Mouse (Mus musculus): ENCODE results near the gene Kcnab2. TPM values are rescaled to one million over a fixed set of nuclear protein-coding genes. Genes with fewer than 3 reads are reported as not detected.

Kcnab2 gene
- polyA plus RNA-seq, 1 experiment, result 14.6 TPM

DNA sequence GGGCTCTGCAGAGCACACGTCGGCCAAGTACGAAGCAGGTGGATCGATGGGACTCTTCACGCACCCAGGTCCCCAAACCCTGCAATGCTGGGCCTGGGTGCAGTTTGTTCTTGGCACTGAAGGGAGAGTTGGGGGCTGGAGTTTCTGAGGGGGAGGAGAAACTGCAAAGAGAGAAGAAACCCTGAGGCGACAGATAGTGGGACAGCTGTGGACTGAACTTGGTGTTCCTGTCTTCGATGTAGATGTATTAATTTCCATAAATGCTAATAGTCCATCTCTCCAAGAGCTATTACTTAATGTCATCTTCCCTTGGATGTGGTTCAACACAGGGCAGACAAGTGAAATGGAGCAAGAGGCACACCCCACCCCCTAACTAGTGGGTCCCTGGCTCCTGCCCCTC lies 1.7 kb downstream of the Kcnab2 start:
- Histone ChIP-seq H3K4me2 (ENCODE audit: low read depth) (no peak overlapping the region), H3K27me3 (ENCODE audit: control insufficient read depth, insufficient read depth, insufficient read length) (no peaks in the 10 kb centered on the region), H3K4me3 (no peak overlapping the region), H3ac (ENCODE audit: control insufficient read depth, insufficient read length) (no peak overlapping the region), H3K79me2 (ENCODE audit: control insufficient read depth, insufficient read depth) (no peaks in the 10 kb centered on the region), H3K36me3 (ENCODE audit: control insufficient read depth, insufficient read depth) (no peaks in the 10 kb centered on the region)
- no peak for TF ChIP-seq USF1 (IDR thresholded peaks at IDR 0.05; ENCODE audit: low read depth)
- no peak for TF ChIP-seq POLR2AphosphoS2 (IDR thresholded peaks at IDR 0.05; ENCODE audit: insufficient read length, low read depth)
- no peak for TF ChIP-seq MAX (IDR thresholded peaks at IDR 0.05; ENCODE audit: low read depth)
- no peak for TF ChIP-seq POLR2A (IDR thresholded peaks at IDR 0.05; ENCODE audit: insufficient read length, low read depth)
- TF ChIP-seq MYOG (IDR thresholded peaks at IDR 0.05; ENCODE audit: control insufficient read depth in 1 of 3, insufficient read depth in 1 of 3, insufficient read length in 2 of 3, low read depth in 2 of 3), result no peak
- TF ChIP-seq TCF12 (IDR thresholded peaks at IDR 0.05; ENCODE audit: insufficient read depth, poor library complexity, severe bottlenecking), result no peak
- no peak for TF ChIP-seq SRF (IDR thresholded peaks at IDR 0.05; ENCODE audit: control insufficient read depth, insufficient read length, low read depth)
- TF ChIP-seq MYOD1 (IDR thresholded peaks at IDR 0.05; ENCODE audit: control insufficient read depth in 1 of 3, insufficient read length in 2 of 3, low read depth in 2 of 3), result no peak
- TF ChIP-seq E2F4 (IDR thresholded peaks at IDR 0.05; ENCODE audit: insufficient read depth), result no peak
- TF ChIP-seq REST (IDR thresholded peaks at IDR 0.05; ENCODE audit: insufficient read depth, insufficient read length), result no peak
- TF ChIP-seq CEBPB (IDR thresholded peaks at IDR 0.05; ENCODE audit: insufficient read depth, poor library complexity, severe bottlenecking), result no peak
- TF ChIP-seq TCF3 (IDR thresholded peaks at IDR 0.05; ENCODE audit: insufficient read length, low read depth), result no peak

DNA sequence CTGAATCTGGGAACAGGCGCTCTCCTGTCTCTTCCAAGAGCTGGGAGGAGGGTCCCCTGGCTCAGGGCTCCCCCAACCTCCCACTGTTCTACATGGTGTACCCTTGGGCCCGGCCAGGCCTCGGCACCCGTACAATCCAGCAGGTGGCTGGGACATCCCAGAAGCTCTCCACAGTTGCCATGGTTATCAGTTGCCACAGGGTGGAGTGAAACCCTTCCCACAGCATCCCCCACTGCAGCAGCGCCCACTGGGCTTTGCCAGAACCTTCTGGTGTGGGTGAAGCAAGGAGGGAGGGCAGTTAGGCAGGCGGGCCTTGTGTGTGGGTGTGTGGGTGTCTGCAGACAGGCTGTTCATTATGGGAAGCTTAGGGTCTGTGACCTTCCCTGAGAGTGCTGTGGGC lies 9.7 kb downstream of the Kcnab2 start:
- Histone ChIP-seq H3K4me2 (ENCODE audit: low read depth) (no peak overlapping the region), H3K36me3 (ENCODE audit: control insufficient read depth, insufficient read depth) (no peaks in the 10 kb centered on the region), H3K4me3 (no peak overlapping the region), H3K27me3 (ENCODE audit: control insufficient read depth, insufficient read depth, insufficient read length) (no peaks in the 10 kb centered on the region), H3ac (ENCODE audit: control insufficient read depth, insufficient read length) (no peak overlapping the region), H3K79me2 (ENCODE audit: control insufficient read depth, insufficient read depth) (no peaks in the 10 kb centered on the region)
- TF ChIP-seq REST (IDR thresholded peaks at IDR 0.05; ENCODE audit: insufficient read depth, insufficient read length) (no peak), USF1 (IDR thresholded peaks at IDR 0.05; ENCODE audit: low read depth) (no peak), MAX (IDR thresholded peaks at IDR 0.05; ENCODE audit: low read depth) (no peak), E2F4 (IDR thresholded peaks at IDR 0.05; ENCODE audit: insufficient read depth) (no peak), MYOD1 (IDR thresholded peaks at IDR 0.05; ENCODE audit: control insufficient read depth in 1 of 3, insufficient read length in 2 of 3, low read depth in 2 of 3) (no peak), TCF3 (IDR thresholded peaks at IDR 0.05; ENCODE audit: insufficient read length, low read depth) (no peak), POLR2AphosphoS2 (IDR thresholded peaks at IDR 0.05; ENCODE audit: insufficient read length, low read depth) (no peak), MYOG (IDR thresholded peaks at IDR 0.05; ENCODE audit: control insufficient read depth in 1 of 3, insufficient read depth in 1 of 3, insufficient read length in 2 of 3, low read depth in 2 of 3) (no peak), TCF12 (IDR thresholded peaks at IDR 0.05; ENCODE audit: insufficient read depth, poor library complexity, severe bottlenecking) (no peak), POLR2A (IDR thresholded peaks at IDR 0.05; ENCODE audit: insufficient read length, low read depth) (no peak), CEBPB (IDR thresholded peaks at IDR 0.05; ENCODE audit: insufficient read depth, poor library complexity, severe bottlenecking) (no peak), SRF (IDR thresholded peaks at IDR 0.05; ENCODE audit: control insufficient read depth, insufficient read length, low read depth) (no peak)

DNA sequence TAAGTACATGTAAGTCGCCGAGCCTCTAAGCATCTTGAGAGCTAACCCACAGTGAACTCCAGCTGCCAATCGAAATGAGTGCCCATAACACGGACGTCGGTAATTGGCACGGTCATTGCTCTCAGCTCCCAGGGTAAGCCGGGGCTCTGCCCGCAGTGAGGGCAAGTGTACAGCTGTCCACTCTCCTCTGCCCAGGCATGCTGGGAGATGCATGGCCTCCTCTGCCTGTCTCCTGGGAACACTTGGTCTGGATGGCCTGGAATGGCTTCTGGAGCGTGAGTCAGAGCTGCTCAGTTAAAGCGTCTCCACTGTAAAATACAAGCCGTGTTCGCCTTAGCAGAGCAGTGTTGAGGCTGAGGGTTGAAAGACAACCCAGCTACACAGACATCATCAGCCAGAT lies 11.1 kb downstream of the Kcnab2 start:
- no peak overlapping the region for H3K4me3 ChIP-seq
- no peak overlapping the region for H3K4me2 ChIP-seq (ENCODE audit: low read depth)
- no peak overlapping the region for H3ac ChIP-seq (ENCODE audit: control insufficient read depth, insufficient read length)
- no peak for TF ChIP-seq TCF3 (IDR thresholded peaks at IDR 0.05; ENCODE audit: insufficient read length, low read depth)
- TF ChIP-seq USF1 (IDR thresholded peaks at IDR 0.05; ENCODE audit: low read depth), result no peak
- no peak for TF ChIP-seq SRF (IDR thresholded peaks at IDR 0.05; ENCODE audit: control insufficient read depth, insufficient read length, low read depth)
- TF ChIP-seq MYOD1 (IDR thresholded peaks at IDR 0.05; ENCODE audit: control insufficient read depth in 1 of 3, insufficient read length in 2 of 3, low read depth in 2 of 3), result peak in 1 of 3 experiments; percentile 9
- no peak for TF ChIP-seq CEBPB (IDR thresholded peaks at IDR 0.05; ENCODE audit: insufficient read depth, poor library complexity, severe bottlenecking)
- H3K79me2 ChIP-seq (ENCODE audit: control insufficient read depth, insufficient read depth), result no peaks in the 10 kb centered on the region
- H3K27me3 ChIP-seq (ENCODE audit: control insufficient read depth, insufficient read depth, insufficient read length), result no peaks in the 10 kb centered on the region
- H3K36me3 ChIP-seq (ENCODE audit: control insufficient read depth, insufficient read depth), result no peaks in the 10 kb centered on the region

- Histone ChIP-seq H3K27me3 (ENCODE audit: control insufficient read depth, insufficient read depth, insufficient read length) (no peaks in the 10 kb centered on the region), H3K79me2 (ENCODE audit: control insufficient read depth, insufficient read depth) (no peaks in the 10 kb centered on the region), H3K36me3 (ENCODE audit: control insufficient read depth, insufficient read depth) (no peaks in the 10 kb centered on the region), H3K4me3 (no peak overlapping the region), H3K4me2 (ENCODE audit: low read depth) (no peak overlapping the region), H3ac (ENCODE audit: control insufficient read depth, insufficient read length) (no peak overlapping the region)
- TF ChIP-seq POLR2A (IDR thresholded peaks at IDR 0.05; ENCODE audit: insufficient read length, low read depth), result no peak
- peak; percentile 50 for TF ChIP-seq USF1 (IDR thresholded peaks at IDR 0.05; ENCODE audit: low read depth)
Measured at GRCm38 (mm10) chr4:152465116-152465515, 12.6 kb downstream of the Kcnab2 start.

DNA sequence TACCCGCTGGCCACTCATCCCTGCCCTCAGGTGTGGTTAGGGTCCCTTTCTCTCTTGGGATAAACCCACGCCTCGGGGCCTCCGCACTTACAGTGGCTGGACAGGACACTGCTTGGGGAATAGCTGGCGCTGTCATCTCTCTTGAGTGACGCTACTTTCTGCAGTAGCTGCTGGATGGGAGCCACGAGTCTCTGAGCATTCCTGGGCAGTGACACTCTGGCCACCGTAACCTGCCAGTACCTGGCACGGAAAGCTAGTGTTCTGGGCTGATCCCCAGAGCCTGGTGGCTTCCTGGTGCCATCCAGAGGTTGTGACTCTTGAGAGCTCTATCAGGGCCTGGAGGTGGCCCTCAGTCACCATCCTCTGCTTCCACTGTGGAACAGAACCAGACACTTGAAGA lies 14.5 kb downstream of the Kcnab2 start:
- H3K27me3 ChIP-seq (ENCODE audit: control insufficient read depth, insufficient read depth, insufficient read length), result no peaks in the 10 kb centered on the region
- TF ChIP-seq SRF (IDR thresholded peaks at IDR 0.05; ENCODE audit: control insufficient read depth, insufficient read length, low read depth) (no peak), CEBPB (IDR thresholded peaks at IDR 0.05; ENCODE audit: insufficient read depth, poor library complexity, severe bottlenecking) (no peak), REST (IDR thresholded peaks at IDR 0.05; ENCODE audit: insufficient read depth, insufficient read length) (no peak), POLR2A (IDR thresholded peaks at IDR 0.05; ENCODE audit: insufficient read length, low read depth) (no peak), MAX (IDR thresholded peaks at IDR 0.05; ENCODE audit: low read depth) (no peak), USF1 (IDR thresholded peaks at IDR 0.05; ENCODE audit: low read depth) (no peak), TCF12 (IDR thresholded peaks at IDR 0.05; ENCODE audit: insufficient read depth, poor library complexity, severe bottlenecking) (no peak), MYOG (IDR thresholded peaks at IDR 0.05; ENCODE audit: control insufficient read depth in 1 of 3, insufficient read depth in 1 of 3, insufficient read length in 2 of 3, low read depth in 2 of 3) (no peak), TCF3 (IDR thresholded peaks at IDR 0.05; ENCODE audit: insufficient read length, low read depth) (no peak), MYOD1 (IDR thresholded peaks at IDR 0.05; ENCODE audit: control insufficient read depth in 1 of 3, insufficient read length in 2 of 3, low read depth in 2 of 3) (no peak), E2F4 (IDR thresholded peaks at IDR 0.05; ENCODE audit: insufficient read depth) (no peak)
- no peaks in the 10 kb centered on the region for H3K36me3 ChIP-seq (ENCODE audit: control insufficient read depth, insufficient read depth)
- H3ac ChIP-seq (ENCODE audit: control insufficient read depth, insufficient read length), result no peak overlapping the region
- H3K4me2 ChIP-seq (ENCODE audit: low read depth), result no peak overlapping the region
- H3K79me2 ChIP-seq (ENCODE audit: control insufficient read depth, insufficient read depth), result no peaks in the 10 kb centered on the region
- H3K4me3 ChIP-seq, result no peak overlapping the region
